Mouse (Mus musculus) lung, postnatal 0 days (tissue): ENCODE data around the gene Dnajc12.

Experiments
- CTCF ChIP-seq: IDR thresholded peaks from 2 replicates; pipeline ENCODE4 v1.5.1; 2016; ENCODE audit warnings: antibody characterized with exemption, mild to moderate bottlenecking
- EP300 ChIP-seq: IDR thresholded peaks from 2 replicates; pipeline ENCODE4 v1.6.1; 2016; ENCODE audit warnings: antibody characterized with exemption, mild to moderate bottlenecking, control low read depth

- TF ChIP-seq CTCF (no peak), EP300 (no peak)
Measured at GRCm38 (mm10) chr10:63415850-63416249, 33.6 kb downstream of the Dnajc12 start.
